Mouse (Mus musculus) liver, adult 2 months (tissue): Measurements from ENCODE around the gene Gm13420.

Source experiments
- CTCF ChIP-seq: fragments of 200-500 bp; IDR thresholded peaks from 2 replicates; pipeline ENCODE4 v1.5.1; 2011; ENCODE audit warnings: low read depth, low read length, control low read depth
- POLR2A ChIP-seq: fragments of 200-500 bp; IDR thresholded peaks from 2 replicates; pipeline ENCODE4 v1.6.1; 2011; ENCODE audit warnings: low read length, control low read depth; ENCODE audit not compliant: insufficient read depth; ENCODE audit errors: extremely low read depth

- no peak for TF ChIP-seq POLR2A
- no peak for TF ChIP-seq CTCF
Measured at GRCm38 (mm10) chr2:29711038-29711437, 40.4 kb downstream of the Gm13420 start.
